In the genomic region with DNA sequence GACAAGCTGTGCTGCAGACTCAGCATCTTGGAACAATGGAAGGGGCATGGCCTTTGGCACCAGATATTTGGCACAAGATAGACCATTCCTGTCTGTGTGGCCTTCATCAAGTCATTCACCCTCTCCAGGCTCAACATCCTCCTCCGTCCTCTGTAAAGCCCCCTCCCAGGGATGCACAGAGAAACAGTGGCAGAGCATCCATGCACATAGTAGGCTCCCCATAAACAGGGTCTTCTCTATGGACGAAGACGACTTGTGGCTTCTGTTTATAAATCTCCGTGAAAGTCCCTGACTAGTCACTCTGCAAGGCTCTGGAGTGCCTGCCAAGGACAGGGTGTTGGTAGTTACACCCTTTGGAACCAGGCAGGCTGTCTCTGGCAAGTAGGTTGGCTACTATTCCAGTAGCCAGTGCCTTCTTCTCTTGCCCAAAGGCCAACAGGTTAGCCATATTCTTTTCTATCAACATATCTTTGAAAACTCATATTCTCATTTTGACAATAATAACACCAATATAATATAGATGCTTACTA, we compare ENCODE assay signal across 29 mouse cellular contexts. TPM values are rescaled to one million over a fixed set of nuclear protein-coding genes. Genes with fewer than 3 reads are reported as not detected.
"Had no signal": no experiment of that assay in that cellular context is flagged by ENCODE, and none has a peak within 500 bp of the region (broad histone marks: within the 10 kb centered on the region; RNA-seq: fewer than 3 reads in every experiment).

No protein-coding gene starts in this region.

- H3K9me3 ChIP-seq: limb, embryonic 10.5 days; limb, embryonic 13.5 days; liver, embryonic 12.5 days; liver, embryonic 15.5 days; neural tube, embryonic 12.5 days; neural tube, embryonic 15.5 days; stomach, embryonic 15.5 days had no signal

- H3K27me3 ChIP-seq: limb, embryonic 13.5 days; neural tube, embryonic 12.5 days; neural tube, embryonic 15.5 days; stomach, embryonic 15.5 days had no signal

- H3K4me1 ChIP-seq: liver, embryonic 15.5 days; neural tube, embryonic 12.5 days; neural tube, embryonic 15.5 days; stomach, embryonic 15.5 days had no signal

- H3K9ac ChIP-seq: limb, embryonic 13.5 days; liver, embryonic 12.5 days; liver, embryonic 15.5 days; neural tube, embryonic 12.5 days; neural tube, embryonic 15.5 days; stomach, embryonic 15.5 days had no signal

- ATAC-seq: liver, embryonic 12.5 days had no signal

- H3K36me3 ChIP-seq: limb, embryonic 10.5 days; limb, embryonic 13.5 days; liver, embryonic 12.5 days; liver, embryonic 15.5 days; neural tube, embryonic 12.5 days; neural tube, embryonic 15.5 days; stomach, embryonic 15.5 days had no signal

- DNase-seq: kidney, postnatal 25 days; layer of hippocampus, adult 9-11 months; liver; lung, adult 2 months; lung, postnatal 14 days; lung, postnatal 4 days; midbrain, embryonic 14.5 days; right cerebral cortex, adult 18-20 months; right cerebral cortex, postnatal 14 days; right cerebral cortex, postnatal 4 days; spleen, adult 18-20 months; thymus, postnatal 25 days had no signal

- H3K4me3 ChIP-seq: layer of hippocampus, adult 2 months; limb, embryonic 10.5 days; limb, embryonic 13.5 days; liver, embryonic 12.5 days; liver, embryonic 15.5 days; neural tube, embryonic 12.5 days; neural tube, embryonic 15.5 days; stomach, embryonic 15.5 days had no signal

- H3K27ac ChIP-seq: kidney, postnatal 0 days; layer of hippocampus, adult 2 months; limb, embryonic 10.5 days; limb, embryonic 13.5 days; liver, embryonic 12.5 days; liver, embryonic 15.5 days; neural tube, embryonic 12.5 days; neural tube, embryonic 15.5 days; stomach, embryonic 15.5 days had no signal

- H3K4me2 ChIP-seq: limb, embryonic 13.5 days; liver, embryonic 12.5 days; liver, embryonic 15.5 days; midbrain, embryonic 11.5 days; neural tube, embryonic 12.5 days; neural tube, embryonic 15.5 days; stomach, embryonic 15.5 days had no signal

RNA-seq across cellular contexts. Expression of a gene that starts 3.3 kb away (rescaled TPM):
- total RNA-seq: layer of hippocampus, adult 2 months; layer of hippocampus, postnatal 25 days; left cerebral cortex, adult 18-20 months; left cerebral cortex, postnatal 25 days; megakaryocyte progenitor cell, adult 5-6 weeks; megakaryocyte-erythroid progenitor cell, adult 5-6 weeks had no signal
- polyA plus RNA-seq: kidney, embryonic 14.5 days; kidney, postnatal 0 days; limb, embryonic 10.5 days; limb, embryonic 13.5 days; liver, embryonic 12.5 days; lung, embryonic 16.5 days; midbrain, embryonic 11.5 days; midbrain, embryonic 14.5 days; neural tube, embryonic 12.5 days; neural tube, embryonic 15.5 days had no signal

RNA-seq across cellular contexts. Expression of a gene that starts 12.1 kb away (rescaled TPM):
- total RNA-seq: megakaryocyte progenitor cell, adult 5-6 weeks; megakaryocyte-erythroid progenitor cell, adult 5-6 weeks had no signal
- polyA plus RNA-seq: liver, embryonic 15.5 days had no signal
